Mouse (Mus musculus) kidney, adult 2 months (tissue): ENCODE results near the gene Endov. TPM values are rescaled to one million over a fixed set of nuclear protein-coding genes. Genes with fewer than 3 reads are reported as not detected.

ENCODE experiments used
- DNase-seq: peaks from one replicate; pipeline ENCODE4 v3.0.0; 2021
- H3K27ac ChIP-seq: fragments of 200-500 bp; 2 replicates; pipeline ENCODE4 v1.5.1; 2012; ENCODE audit warnings: low read depth, low read length, control low read depth, inconsistent platforms; ENCODE audit not compliant: insufficient read depth
- H3K27me3 ChIP-seq: fragments of 200-500 bp; replicated peaks from 2 replicates; pipeline ENCODE4 v1.6.1; 2012; ENCODE audit warnings: mild to moderate bottlenecking, moderate library complexity, low read length, inconsistent platforms; ENCODE audit not compliant: control insufficient read depth, insufficient read depth
- H3K36me3 ChIP-seq: fragments of 200-500 bp; 2 replicates; pipeline ENCODE4 v1.6.1; 2012; ENCODE audit warnings: mild to moderate bottlenecking, moderate library complexity, low read length, inconsistent platforms; ENCODE audit not compliant: control insufficient read depth, insufficient read depth
- H3K4me1 ChIP-seq: fragments of 200-500 bp; 2 replicates; pipeline ENCODE4 v1.6.1; 2011; ENCODE audit warnings: low read length; ENCODE audit not compliant: control insufficient read depth, insufficient read depth
- H3K4me3 ChIP-seq: fragments of 200-500 bp; 2 replicates; pipeline ENCODE4 v1.5.1; 2011; ENCODE audit warnings: mild to moderate bottlenecking, low read depth, low read length, control low read depth; ENCODE audit not compliant: insufficient read depth
- CTCF ChIP-seq: fragments of 200-500 bp; conservative IDR thresholded peaks from 2 replicates; pipeline ENCODE4 v1.5.1; 2011; ENCODE audit warnings: low read depth, mild to moderate bottlenecking, control low read depth, low read length, moderate library complexity, mixed read lengths; ENCODE audit not compliant: insufficient read depth, insufficient read length
- POLR2A ChIP-seq: fragments of 200-500 bp; IDR thresholded peaks from one replicate; pipeline ENCODE4 v1.6.1; 2011; ENCODE audit warnings: low read depth, low read length, control low read depth
- WGBS: fragments of 180-500 bp; shearing (Covaris S2); methylation state at CpG from one replicate; pipeline ENCODE4 v1.1.7; 2018; 5-methylcytosine and 5-hydroxymethylcytosine counted together
- polyA plus RNA-seq: library from polyadenylated mRNA; depleted of rRNA; stranded (reverse); fragments of >200 nt; gene quantifications from 2 replicates; pipeline ENCODE4 v1.2.3, GENCODE M21; 2012; rRNA removed

Endov gene
- 14.1 TPM in 2 replicates for polyA plus RNA-seq

DNA sequence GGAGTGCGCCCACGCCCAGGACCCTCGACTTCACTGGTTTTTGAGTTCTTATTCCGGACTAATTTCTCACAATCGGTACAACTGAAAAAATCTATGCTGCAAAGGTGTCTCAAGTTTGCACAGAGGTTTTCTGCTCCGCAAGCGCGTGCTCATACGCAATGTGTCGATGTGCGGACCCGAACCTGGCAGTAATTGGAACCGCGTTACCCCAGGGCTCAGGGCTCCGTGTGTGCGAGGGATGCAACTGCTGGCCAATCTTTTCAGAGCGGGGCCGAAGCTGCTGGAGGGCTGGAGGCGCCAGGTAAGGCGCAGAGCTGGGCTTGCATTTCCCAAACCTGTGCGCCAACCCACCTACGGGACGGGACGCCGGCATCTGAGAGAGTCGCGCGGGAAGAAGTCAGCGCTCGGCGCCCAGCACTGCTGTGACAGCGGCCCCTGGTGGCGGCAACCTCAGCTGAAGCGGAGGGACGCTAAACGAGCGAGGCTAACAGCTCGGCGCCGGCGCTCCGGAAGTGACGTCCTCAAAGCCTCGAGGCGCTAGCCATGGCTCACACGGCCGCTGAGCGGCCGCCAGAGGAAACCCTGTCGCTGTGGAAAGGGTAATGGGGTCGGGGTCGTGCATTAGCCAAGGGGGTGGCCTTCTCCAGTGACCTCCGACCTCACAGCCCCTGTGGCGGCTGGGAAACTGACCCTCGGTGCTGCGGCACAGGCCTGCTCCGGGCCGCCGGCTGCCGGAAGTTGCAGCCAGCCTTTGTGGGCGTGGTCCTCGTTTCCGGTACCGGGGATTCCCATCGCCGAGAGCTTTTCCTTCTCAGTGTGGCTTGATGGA, at the start of gene Endov:
TSS of gene Endov (plus strand) at position 487 of the 829 bp plus-strand sequence.
- Histone ChIP-seq H3K4me3 (peak within 1 kb of the TSS; percentile 92), H3K36me3 (no peaks in the 10 kb centered on the region), H3K27ac (peak within 1 kb of the TSS; percentile 92), H3K27me3 (no peaks in the 10 kb centered on the region), H3K4me1 (no peaks in the 10 kb centered on the region; the same call in 1 of the 2 replicates)
- 1% methylated on average over 66 of the region's 66 CpGs for WGBS
- TF ChIP-seq CTCF (peak; percentile 88), POLR2A (no peak)
- DNase-seq, result peak; percentile 98

DNA sequence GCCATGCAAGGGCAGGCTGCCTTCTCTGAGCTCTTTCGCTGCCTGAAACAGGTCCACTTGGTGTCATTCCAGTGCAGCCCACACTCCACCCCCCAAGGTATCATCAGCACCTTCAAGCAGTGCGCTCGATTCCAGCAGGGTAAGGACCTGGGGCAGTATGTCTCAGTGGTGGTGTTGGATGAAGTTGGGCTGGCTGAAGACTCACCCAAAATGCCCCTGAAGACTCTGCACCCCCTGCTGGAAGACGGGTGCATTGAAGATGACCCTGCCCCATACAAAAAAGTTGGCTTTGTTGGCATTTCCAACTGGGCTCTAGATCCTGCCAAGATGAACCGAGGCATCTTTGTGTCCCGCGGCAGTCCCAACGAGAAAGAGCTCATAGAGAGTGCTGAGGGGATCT, 48.9 kb upstream of the Endov start:
- Histone ChIP-seq H3K36me3 (no peaks in the 10 kb centered on the region; the same call in 1 of the 2 replicates), H3K4me3 (no peak overlapping the region), H3K27me3 (no peaks in the 10 kb centered on the region), H3K4me1 (no peaks in the 10 kb centered on the region), H3K27ac (no peak overlapping the region)
- 91% methylated on average over 8 of the region's 8 CpGs for WGBS
- TF ChIP-seq CTCF (peak; percentile 25; the same call in 1 of the 2 replicates), POLR2A (no peak)
- DNase-seq, result no peak

DNA sequence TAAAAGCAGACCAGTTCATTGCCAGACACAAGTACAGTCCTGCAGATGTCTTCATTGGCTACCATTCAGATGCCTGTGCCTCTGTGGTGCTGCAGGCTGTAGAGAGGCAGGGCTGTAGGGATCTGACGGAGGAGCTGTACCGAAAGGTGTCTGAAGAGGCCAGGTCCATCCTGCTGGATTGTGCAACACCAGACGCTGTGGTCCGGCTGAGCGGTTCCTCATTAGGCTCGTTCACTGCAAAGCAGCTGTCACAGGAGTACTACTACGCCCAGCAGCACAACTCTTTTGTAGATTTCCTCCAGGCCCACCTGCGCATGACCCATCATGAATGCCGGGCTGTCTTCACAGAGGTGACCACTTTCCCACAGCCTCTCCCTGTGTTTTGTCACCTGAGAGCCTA, 47.7 kb upstream of the Endov start:
- DNase-seq, result no peak
- Histone ChIP-seq H3K4me1 (no peaks in the 10 kb centered on the region), H3K27ac (no peak overlapping the region), H3K27me3 (no peaks in the 10 kb centered on the region), H3K4me3 (no peak overlapping the region), H3K36me3 (no peaks in the 10 kb centered on the region; the same call in none of the 2 replicates)
- 92% methylated on average over 9 of the region's 9 CpGs for WGBS
- no peak for TF ChIP-seq POLR2A

DNA sequence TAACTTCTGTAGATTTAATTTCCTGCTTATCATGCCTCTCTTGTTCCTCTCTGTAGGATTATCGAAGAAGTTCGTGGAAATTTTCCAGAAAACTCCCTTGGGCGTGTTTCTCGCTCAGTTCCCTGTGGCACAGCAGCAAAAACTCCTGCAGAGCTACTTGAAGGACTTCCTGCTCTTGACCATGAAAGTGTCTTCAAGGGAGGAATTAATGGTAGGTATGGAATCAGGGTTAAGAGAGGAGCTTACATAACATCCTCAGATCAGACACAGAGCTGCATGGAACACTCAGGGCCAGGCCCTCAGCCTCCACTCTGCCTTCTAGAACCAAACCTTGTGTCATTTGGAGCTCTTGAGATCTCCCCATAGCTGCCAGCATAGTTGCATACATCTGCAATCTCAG, 35.0 kb upstream of the Endov start:
- Histone ChIP-seq H3K36me3 (peaks cover 9% of the 10 kb centered on the region), H3K4me1 (no peaks in the 10 kb centered on the region), H3K27ac (no peak overlapping the region), H3K27me3 (no peaks in the 10 kb centered on the region), H3K4me3 (no peak overlapping the region)
- no peak for DNase-seq
- WGBS, result 84% methylated on average over 4 of the region's 4 CpGs
- TF ChIP-seq CTCF (no peak), POLR2A (no peak)

DNA sequence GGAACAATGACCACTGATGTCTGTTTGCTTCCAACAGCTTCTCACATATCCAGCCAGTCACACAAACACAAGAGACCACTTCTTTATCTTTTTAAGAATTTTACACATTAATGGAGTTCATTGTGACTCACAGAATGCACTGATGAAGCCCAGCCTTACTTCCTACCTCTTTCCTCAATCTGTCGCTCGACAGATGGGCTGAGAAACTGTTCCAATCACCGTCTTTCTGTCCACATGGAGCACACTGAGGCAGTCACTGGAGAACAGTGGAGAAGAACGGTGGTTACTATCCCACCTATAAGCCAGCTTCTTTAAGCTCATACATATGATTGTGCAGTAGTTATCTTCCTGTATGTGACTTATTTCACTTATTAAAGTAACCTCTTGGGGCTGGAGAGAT, 13.3 kb upstream of the Endov start:
- TF ChIP-seq POLR2A, result no peak
- no peak for TF ChIP-seq CTCF
- Histone ChIP-seq H3K36me3 (peaks cover 2% of the 10 kb centered on the region), H3K27ac (no peak overlapping the region), H3K4me3 (no peak overlapping the region), H3K4me1 (no peaks in the 10 kb centered on the region), H3K27me3 (no peaks in the 10 kb centered on the region)
- no peak for DNase-seq
- 94% methylated on average over 4 of the region's 4 CpGs for WGBS

DNA sequence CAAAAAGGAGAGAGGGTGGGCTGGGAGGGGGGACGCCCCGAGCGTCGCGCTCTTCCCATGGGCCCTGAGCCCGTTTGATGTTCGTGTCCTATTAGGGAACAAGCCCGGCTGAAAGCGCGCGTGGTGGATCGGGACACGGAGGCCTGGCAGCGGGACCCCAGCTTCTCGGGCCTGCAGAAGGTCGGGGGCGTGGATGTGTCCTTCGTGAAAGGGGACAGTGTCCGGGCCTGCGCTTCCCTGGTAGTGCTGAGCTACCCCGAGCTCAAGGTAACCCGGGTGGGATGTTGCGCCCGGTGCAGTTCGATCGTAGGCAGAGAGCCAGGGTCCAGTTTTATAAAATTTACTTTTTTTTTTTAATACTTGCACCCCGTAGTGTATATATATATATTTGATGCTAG, 542 bp downstream of the Endov start:
- no peaks in the 10 kb centered on the region for H3K36me3 ChIP-seq
- no peaks in the 10 kb centered on the region; the same call in 1 of the 2 replicates for H3K4me1 ChIP-seq
- H3K27me3 ChIP-seq, result no peaks in the 10 kb centered on the region
- DNase-seq, result no peak
- WGBS, result 3% methylated on average over 27 of the region's 27 CpGs
- TF ChIP-seq CTCF, result no peak
- TF ChIP-seq POLR2A, result no peak
- peak overlapping the region; percentile 92 for H3K4me3 ChIP-seq
- peak overlapping the region; percentile 41; the same call in 1 of the 2 replicates for H3K27ac ChIP-seq

DNA sequence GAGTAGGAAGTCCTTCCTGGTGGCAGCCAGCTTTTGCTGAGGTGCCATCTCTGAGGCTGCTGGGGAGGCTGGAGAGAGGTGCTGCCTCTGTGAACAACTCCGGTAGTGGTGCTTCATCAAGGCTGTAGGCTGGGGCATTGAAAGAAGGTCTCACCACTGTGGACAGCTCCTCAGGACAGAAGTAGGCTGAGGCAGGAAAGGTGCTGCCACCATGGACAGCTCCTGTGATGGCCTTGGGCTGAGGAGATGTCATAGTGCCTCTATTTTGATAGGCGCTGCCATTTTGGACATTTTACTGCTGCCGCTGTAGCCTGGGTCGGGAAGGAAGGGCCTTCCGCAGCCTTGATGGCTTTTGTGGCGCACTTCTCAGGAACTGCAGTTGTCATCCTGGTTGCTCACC, 1.7 kb downstream of the Endov start:
- Histone ChIP-seq H3K27me3 (no peaks in the 10 kb centered on the region), H3K36me3 (no peaks in the 10 kb centered on the region), H3K27ac (no peak overlapping the region), H3K4me3 (no peak overlapping the region), H3K4me1 (no peaks in the 10 kb centered on the region; the same call in 1 of the 2 replicates)
- no peak for DNase-seq
- TF ChIP-seq CTCF (no peak), POLR2A (no peak)
- WGBS, result 93% methylated on average over 6 of the region's 6 CpGs
